Mouse (Mus musculus) lung, postnatal 0 days (tissue): ENCODE measurements around the gene Ccs.

ENCODE experiments used
- CTCF ChIP-seq: IDR thresholded peaks from 2 replicates; pipeline ENCODE4 v1.5.1; 2016; ENCODE audit warnings: antibody characterized with exemption, mild to moderate bottlenecking
- EP300 ChIP-seq: IDR thresholded peaks from 2 replicates; pipeline ENCODE4 v1.6.1; 2016; ENCODE audit warnings: antibody characterized with exemption, mild to moderate bottlenecking, control low read depth

DNA sequence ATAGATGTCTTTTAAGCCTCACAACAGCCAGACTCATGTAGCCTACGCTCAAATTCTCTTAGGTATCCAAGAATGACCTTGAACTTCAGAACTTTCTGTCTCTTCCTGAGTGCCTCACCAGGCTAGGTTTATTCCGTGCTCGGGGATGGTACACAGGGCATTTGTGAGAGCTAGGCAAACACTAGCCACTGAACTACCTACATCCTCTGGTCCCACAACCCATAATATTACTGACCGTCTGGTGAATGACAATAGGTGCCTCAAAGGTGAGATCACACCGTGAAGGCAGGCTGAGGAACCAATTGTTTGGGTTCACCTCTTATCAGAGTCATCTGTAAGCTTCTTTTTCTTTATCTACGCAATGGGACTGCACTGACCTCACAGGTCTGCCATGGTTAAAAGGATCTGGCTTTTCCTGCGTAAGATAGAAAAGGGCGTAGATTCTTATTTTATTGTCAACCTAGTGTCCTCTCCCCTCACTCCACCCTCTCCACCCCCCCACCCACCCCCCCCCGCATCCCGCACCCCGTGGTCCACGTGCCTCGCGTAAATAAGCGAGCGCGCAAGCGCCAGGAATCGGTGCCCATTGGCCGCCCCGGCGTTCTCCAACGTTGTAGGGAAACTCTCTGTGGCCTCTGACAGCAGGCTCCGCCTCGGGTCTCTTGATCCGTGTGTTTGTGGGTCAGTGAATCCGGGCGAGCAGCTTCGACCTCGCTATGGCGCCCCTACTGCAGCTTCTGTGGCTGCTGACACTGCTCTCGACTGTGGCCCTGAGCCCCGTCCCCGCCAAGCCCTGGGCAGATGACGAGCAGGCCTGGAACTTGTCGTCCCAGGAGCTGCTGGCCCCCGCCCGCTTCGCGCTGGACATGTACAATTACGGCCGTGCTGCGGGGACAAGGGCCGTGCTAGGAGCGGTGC, 15.7 kb upstream of the Ccs start, which contains the start of gene Ctsf:
- TF ChIP-seq CTCF (peak; percentile 26), EP300 (no peak)
